Mouse (Mus musculus) CH12.LX (cell line): ENCODE measurements around the gene Tmem63b. TPM values are rescaled to one million over a fixed set of nuclear protein-coding genes. Genes with fewer than 3 reads are reported as not detected.

Experiments used
- DNase-seq: peaks from one replicate; pipeline ENCODE4 v3.0.0-alpha.2; 2013; ENCODE audit errors: extremely low read depth
- H3K27ac ChIP-seq: 2 replicates; pipeline ENCODE4 v1.5.1; 2012; ENCODE audit warnings: low read depth, mild to moderate bottlenecking, control low read depth, moderate library complexity; ENCODE audit not compliant: insufficient read depth
- H3K27me3 ChIP-seq: replicated peaks from 2 replicates; pipeline ENCODE3; 2012; ENCODE audit warnings: inconsistent platforms
- H3K36me3 ChIP-seq, 2 experiments: replicated peaks in 1 of 2; 2 replicates each; pipeline versions ENCODE3 to v1.6.1; 2012; ENCODE audit warnings: inconsistent platforms in 1 of 2, low read length in 1 of 2, mild to moderate bottlenecking in 1 of 2, mixed read lengths in 1 of 2, moderate library complexity in 1 of 2; ENCODE audit not compliant: control insufficient read depth in 1 of 2, insufficient read depth in 1 of 2
- H3K4me1 ChIP-seq, 2 experiments: 2 replicates each; pipeline ENCODE4 v1.6.1; 2012; ENCODE audit warnings: inconsistent platforms in 1 of 2, moderate library complexity in 1 of 2; ENCODE audit not compliant: insufficient read depth in 2 of 2, control insufficient read depth in 1 of 2
- H3K4me2 ChIP-seq: 2 replicates; pipeline ENCODE4 v1.6.1; 2012; ENCODE audit warnings: low read depth, mild to moderate bottlenecking, control low read depth; ENCODE audit not compliant: poor library complexity, insufficient read depth, severe bottlenecking
- H3K4me3 ChIP-seq, 3 experiments: fragments of 150-350 bp in 1 of 3; sonication (generic) in 1 of 3; replicated peaks in 1 of 3; 2 replicates each; pipeline versions ENCODE3 to v1.5.1; 2011 to 2012; ENCODE audit warnings: low read depth in 2 of 3, low read length in 2 of 3, mild to moderate bottlenecking in 2 of 3, moderate library complexity in 2 of 3, control low read depth in 1 of 3, improper control_type of control experiment in 1 of 3, inconsistent platforms in 1 of 3, mixed read lengths in 1 of 3; ENCODE audit not compliant: poor library complexity in 1 of 3
- H3K79me2 ChIP-seq: replicated peaks from 2 replicates; pipeline ENCODE4 v1.6.1; 2012; ENCODE audit warnings: mild to moderate bottlenecking, moderate library complexity; ENCODE audit not compliant: control insufficient read depth, poor library complexity, insufficient read depth, severe bottlenecking; ENCODE audit errors: extremely low read depth
- H3K9ac ChIP-seq: 2 replicates; pipeline ENCODE4 v1.6.1; 2012; ENCODE audit warnings: low read depth, mild to moderate bottlenecking, control low read depth, moderate library complexity; ENCODE audit not compliant: insufficient read depth
- H3K9me3 ChIP-seq: replicated peaks from 2 replicates; pipeline ENCODE3; 2012; ENCODE audit warnings: low read length, inconsistent platforms, mixed read lengths
- BHLHE40 ChIP-seq: IDR thresholded peaks from 2 replicates; pipeline ENCODE4 v1.6.1; 2011; ENCODE audit warnings: mild to moderate bottlenecking, low read depth, low read length, improper control_type of control experiment
- CHD1 ChIP-seq: IDR thresholded peaks from 2 replicates; pipeline ENCODE4 v1.6.1; 2012; ENCODE audit warnings: low read depth, low read length, improper control_type of control experiment, inconsistent platforms
- E2F4 ChIP-seq: IDR thresholded peaks from 2 replicates; pipeline ENCODE4 v1.6.1; 2011; ENCODE audit warnings: low read depth, low read length, improper control_type of control experiment; ENCODE audit not compliant: insufficient replicate concordance
- ETS1 ChIP-seq: conservative IDR thresholded peaks from 2 replicates; pipeline ENCODE4 v1.6.1; 2012; ENCODE audit warnings: low read depth, mild to moderate bottlenecking, inconsistent platforms, low read length, improper control_type of control experiment, moderate library complexity
- IRF4 ChIP-seq: IDR thresholded peaks from 2 replicates; pipeline ENCODE4 v1.6.1; 2014; ENCODE audit warnings: low read depth, mild to moderate bottlenecking, inconsistent platforms, low read length, improper control_type of control experiment
- JUN ChIP-seq: IDR thresholded peaks from 2 replicates; pipeline ENCODE4 v1.6.1; 2011; ENCODE audit warnings: low read depth, mild to moderate bottlenecking, low read length, improper control_type of control experiment, moderate library complexity; ENCODE audit not compliant: insufficient read depth
- JUND ChIP-seq: conservative IDR thresholded peaks from 2 replicates; pipeline ENCODE4 v1.6.1; 2011; ENCODE audit warnings: low read depth, low read length, improper control_type of control experiment
- MAX ChIP-seq: IDR thresholded peaks from 2 replicates; pipeline ENCODE4 v1.6.1; 2011; ENCODE audit warnings: low read length, improper control_type of control experiment
- MAZ ChIP-seq: IDR thresholded peaks from 2 replicates; pipeline ENCODE4 v1.6.1; 2012; ENCODE audit warnings: low read depth, mild to moderate bottlenecking, inconsistent platforms, low read length, improper control_type of control experiment, moderate library complexity
- MEF2A ChIP-seq: IDR thresholded peaks from 2 replicates; pipeline ENCODE4 v1.6.1; 2014; ENCODE audit warnings: low read depth, mild to moderate bottlenecking, inconsistent platforms, low read length, improper control_type of control experiment, borderline replicate concordance
- NRF1 ChIP-seq: IDR thresholded peaks from 2 replicates; pipeline ENCODE4 v1.6.1; 2014; ENCODE audit warnings: low read depth, mild to moderate bottlenecking, inconsistent platforms, low read length, improper control_type of control experiment, moderate library complexity
- PAX5 ChIP-seq: IDR thresholded peaks from 2 replicates; pipeline ENCODE4 v1.6.1; 2012; ENCODE audit warnings: low read length, inconsistent platforms, mixed read lengths
- POLR2A ChIP-seq: IDR thresholded peaks from 2 replicates; pipeline ENCODE4 v1.6.1; 2011; ENCODE audit warnings: low read depth, mild to moderate bottlenecking, improper control_type of control experiment, low read length
- POLR2AphosphoS2 ChIP-seq: IDR thresholded peaks from 2 replicates; pipeline ENCODE4 v1.6.1; 2011; ENCODE audit warnings: low read depth, low read length, improper control_type of control experiment
- RAD21 ChIP-seq: IDR thresholded peaks from 2 replicates; pipeline ENCODE4 v1.6.1; 2011; ENCODE audit warnings: low read depth, mild to moderate bottlenecking, low read length, improper control_type of control experiment, moderate library complexity
- SIN3A ChIP-seq: IDR thresholded peaks from 2 replicates; pipeline ENCODE4 v1.6.1; 2012; ENCODE audit warnings: low read length, improper control_type of control experiment, inconsistent platforms
- SMC3 ChIP-seq: IDR thresholded peaks from 2 replicates; pipeline ENCODE4 v1.6.1; 2011; ENCODE audit warnings: low read depth, low read length, improper control_type of control experiment
- TBP ChIP-seq: conservative IDR thresholded peaks from 2 replicates; pipeline ENCODE4 v1.6.1; 2011; ENCODE audit warnings: low read depth, low read length, improper control_type of control experiment
- USF2 ChIP-seq: conservative IDR thresholded peaks from 2 replicates; pipeline ENCODE4 v1.6.1; 2011; ENCODE audit warnings: low read depth, low read length, improper control_type of control experiment
- ZC3H11A ChIP-seq: IDR thresholded peaks from 2 replicates; pipeline ENCODE4 v1.6.1; 2012; ENCODE audit warnings: low read depth, mild to moderate bottlenecking, inconsistent platforms, low read length, improper control_type of control experiment
- ZNF384 ChIP-seq: IDR thresholded peaks from 2 replicates; pipeline ENCODE4 v1.6.1; 2012; ENCODE audit warnings: low read depth, low read length, improper control_type of control experiment, inconsistent platforms
- dilution Hi-C: fragments of 300-500 bp; cut with MboI; formaldehyde crosslinking; loops from 2 replicates; pipeline ENCODE4 v1.14.3; 2020; ENCODE audit warnings: low sequenced_read_pairs; ENCODE audit not compliant: extremely low pct_unique_long_range_greater_than_20kb, extremely low pct_ligation_motif_present
- in situ Hi-C: fragments of 300-500 bp; cut with MboI; formaldehyde crosslinking; loops from 3 replicates; pipeline ENCODE4 v1.14.3; 2019; ENCODE audit warnings: low sequenced_read_pairs, low pct_ligation_motif_present, low pct_unique_long_range_greater_than_20kb, mixed read lengths
- polyA plus RNA-seq: library from polyadenylated mRNA; unstranded; fragments of >175 nt; gene quantifications from 2 replicates; pipeline ENCODE4 v1.2.1, GENCODE M21; 2012; ENCODE audit warnings: low read depth; ENCODE audit not compliant: insufficient read length
- total RNA-seq, 2 experiments: library from RNA; depleted of rRNA; stranded (reverse); fragments of 300-350 nt in 1 of 2; fragments of >200 nt in 1 of 2; gene quantifications; 2 replicates each; pipeline ENCODE4 v1.2.3; 2012 to 2014

Tmem63b gene
- total and polyA plus RNA-seq, 3 experiments, result 3.5 to 10.3 (median 6.3) TPM

- H3K4me3 ChIP-seq, result peak overlapping the region; percentile 56 to 93 (median 72)
- H3K27ac ChIP-seq, result no peak overlapping the region
- H3K9ac ChIP-seq, result peak overlapping the region; percentile 27
- dilution Hi-C loops (no loop called here), in situ Hi-C loops (no loop called here)
- peaks cover 0 to 16% of the 10 kb centered on the region in 2 experiments for H3K36me3 ChIP-seq
- H3K4me2 ChIP-seq, result peak overlapping the region; percentile 67
- no peaks in the 10 kb centered on the region; the same call in 1 of the 2 replicates for H3K79me2 ChIP-seq
- no peaks in the 10 kb centered on the region for H3K27me3 ChIP-seq
- 0 out of 2 replicates have a peak, but pooled peaks have one; percentile 6 for TF ChIP-seq BHLHE40
- peak; percentile 28; the same call in 1 of the 2 replicates for TF ChIP-seq ZNF384
- TF ChIP-seq SMC3, result no peak
- TF ChIP-seq, all 38 proteins: peak for 2
- Histone ChIP-seq H3K4me1 (peaks cover 4 to 35% of the 10 kb centered on the region in 2 experiments), H3K9me3 (peaks cover 3% of the 10 kb centered on the region)
- DNase-seq, result no peak
Observed at GRCm38 (mm10) chr17:45685171-45686092, 1.3 kb downstream of the Tmem63b start.

GRCm38 (mm10) chr17:45684667-45685131 lies 2.0 kb downstream of the Tmem63b start:
- Histone ChIP-seq H3K27me3 (no peaks in the 10 kb centered on the region), H3K4me2 (no peak overlapping the region), H3K9ac (no peak overlapping the region), H3K79me2 (no peaks in the 10 kb centered on the region; the same call in 1 of the 2 replicates), H3K4me3 (no peak overlapping the region), H3K27ac (no peak overlapping the region), H3K9me3 (peaks cover 3% of the 10 kb centered on the region), H3K36me3 (peaks cover 0 to 10% of the 10 kb centered on the region in 2 experiments), H3K4me1 (peaks cover 4 to 35% of the 10 kb centered on the region in 2 experiments)
- DNase-seq, result no peak
- dilution Hi-C loops, result no loop called here
- no peak for TF ChIP-seq POLR2AphosphoS2
- TF ChIP-seq ETS1, result no peak
- TF ChIP-seq JUN, result no peak
- TF ChIP-seq MAZ, result no peak
- TF ChIP-seq E2F4, result no peak
- TF ChIP-seq NRF1, result no peak
- no peak for TF ChIP-seq USF2
- TF ChIP-seq POLR2A, result no peak
- TF ChIP-seq MAX, result no peak
- TF ChIP-seq CHD1, result no peak
- no peak for TF ChIP-seq PAX5
- no peak for TF ChIP-seq RAD21
- no peak for TF ChIP-seq IRF4
- TF ChIP-seq MEF2A, result no peak
- no peak for TF ChIP-seq BHLHE40
- TF ChIP-seq ZC3H11A, result no peak
- TF ChIP-seq TBP, result no peak
- TF ChIP-seq SIN3A, result no peak
- TF ChIP-seq JUND, result no peak
- no peak for TF ChIP-seq ZNF384
- in situ Hi-C loops, result no loop called here
